Mouse (Mus musculus) lung, embryonic 16.5 days (tissue): ENCODE data around the gene Exosc10. TPM values are rescaled to one million over a fixed set of nuclear protein-coding genes. Genes with fewer than 3 reads are reported as not detected.
A peak's percentile ranks its signal among the peaks of the same experiment; 100 is the strongest.

Source experiments
- ATAC-seq: fragments of 200-750 bp; cut with Nextera tagmentation; 2 replicates; pipeline ENCODE4 v1.8.0; 2017; ENCODE audit warnings: low read depth, mild to moderate bottlenecking, moderate library complexity
- H3K27ac ChIP-seq: fragments of 300-500 bp; sonication (generic); 2 replicates; pipeline ENCODE4 v1.5.1; 2014; ENCODE audit warnings: mild to moderate bottlenecking, control low read depth, low read length
- H3K27me3 ChIP-seq: fragments of 300-500 bp; sonication (generic); 2 replicates; pipeline ENCODE4 v1.6.1; 2014; ENCODE audit warnings: low read depth, low read length, mixed read lengths; ENCODE audit not compliant: control insufficient read depth, insufficient read depth
- H3K36me3 ChIP-seq: fragments of 300-500 bp; sonication (generic); 2 replicates; pipeline ENCODE4 v1.6.1; 2014; ENCODE audit warnings: low read length; ENCODE audit not compliant: control insufficient read depth, insufficient read depth
- H3K4me1 ChIP-seq: fragments of 300-500 bp; sonication (generic); replicated peaks from 2 replicates; pipeline ENCODE4 v1.6.1; 2014; ENCODE audit warnings: low read length, mixed read lengths; ENCODE audit not compliant: control insufficient read depth, insufficient read depth
- H3K4me2 ChIP-seq: fragments of 300-500 bp; sonication (generic); 2 replicates; pipeline ENCODE4 v1.6.1; 2014; ENCODE audit warnings: low read depth, low read length, control low read depth
- H3K4me3 ChIP-seq: fragments of 300-500 bp; sonication (generic); 2 replicates; pipeline ENCODE4 v1.5.1; 2014; ENCODE audit warnings: mild to moderate bottlenecking, low read length, control low read depth
- H3K9ac ChIP-seq: fragments of 300-500 bp; sonication (generic); 2 replicates; pipeline ENCODE4 v1.6.1; 2014; ENCODE audit warnings: low read length, control low read depth
- H3K9me3 ChIP-seq: fragments of 300-500 bp; sonication (generic); 2 replicates; pipeline ENCODE4 v1.6.1; 2016; ENCODE audit warnings: low read length; ENCODE audit not compliant: control insufficient read depth
- WGBS: fragments of 180-500 bp; shearing (Covaris S2); extraction: QIAGEN DNeasy Blood & Tissue Kit; methylation state at CpG from one replicate; pipeline ENCODE4 v1.1.7; 2014; 5-methylcytosine and 5-hydroxymethylcytosine counted together
- polyA plus RNA-seq: library from polyadenylated mRNA; unstranded; fragments of >200 nt; fragmentation: Nextera tagmentation; extraction: Ambion mirVana; gene quantifications from 2 replicates; pipeline ENCODE4 v1.2.1, GENCODE M21; 2015

The Exosc10 gene
- polyA plus RNA-seq, 1 experiment from 2014 or later = 90.8 TPM

DNA sequence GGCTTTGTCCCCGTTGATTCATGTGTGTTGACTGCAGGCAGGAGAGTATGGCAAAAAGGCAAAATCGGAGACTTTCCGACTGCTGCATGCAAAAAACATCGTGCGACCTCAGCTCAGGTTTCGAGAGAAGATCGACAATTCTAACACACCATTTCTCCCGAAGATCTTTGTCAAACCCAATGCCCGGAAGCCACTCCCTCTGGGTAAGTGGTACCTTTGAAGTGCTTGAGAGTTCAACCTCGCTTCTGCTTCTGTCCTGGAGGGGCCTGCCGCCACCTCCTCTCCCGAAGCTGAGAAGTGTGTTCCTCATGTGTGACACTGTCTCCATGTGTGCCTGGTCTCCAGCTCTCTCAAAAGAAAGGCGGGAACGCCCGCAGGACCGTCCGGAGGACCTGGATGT, 4.4 kb downstream of the Exosc10 start:
- no peak overlapping the region for H3K4me3 ChIP-seq
- H3K27me3 ChIP-seq = no peaks in the 10 kb centered on the region
- 89% methylated on average over 17 of the region's 17 CpGs for WGBS
- H3K9ac ChIP-seq = no peak overlapping the region
- peaks cover 67% of the 10 kb centered on the region for H3K36me3 ChIP-seq
- H3K4me1 ChIP-seq = 0 out of 2 replicates have a peak, but pooled peaks cover 2% of the 10 kb centered on the region
- ATAC-seq = no peak
- H3K27ac ChIP-seq = no peak overlapping the region
- H3K9me3 ChIP-seq = no peaks in the 10 kb centered on the region
- no peak overlapping the region for H3K4me2 ChIP-seq

DNA sequence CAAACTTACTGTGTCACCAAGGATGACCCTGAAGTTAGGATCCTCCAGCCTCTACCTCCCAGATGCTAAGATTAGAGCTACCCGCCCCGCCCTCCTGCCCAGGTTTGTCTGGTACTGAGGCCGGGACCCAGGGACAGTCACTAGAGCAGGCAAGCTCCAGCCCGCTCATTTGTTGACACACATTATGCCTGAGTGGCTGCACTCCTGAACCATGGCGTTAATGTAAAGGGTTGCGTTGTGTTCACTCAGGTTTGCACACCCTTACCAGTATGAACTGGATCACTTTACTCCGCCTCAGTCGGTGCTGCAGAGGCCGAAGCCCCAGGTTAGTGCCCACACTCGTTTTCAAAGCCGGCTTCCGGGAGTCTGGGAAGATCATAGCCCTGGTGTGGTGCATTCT, 5.4 kb downstream of the Exosc10 start:
- Histone ChIP-seq H3K9ac (no peak overlapping the region), H3K27me3 (no peaks in the 10 kb centered on the region), H3K4me3 (no peak overlapping the region), H3K27ac (no peak overlapping the region), H3K9me3 (no peaks in the 10 kb centered on the region), H3K4me2 (no peak overlapping the region), H3K4me1 (0 out of 2 replicates have a peak, but pooled peaks cover 2% of the 10 kb centered on the region), H3K36me3 (peaks cover 76% of the 10 kb centered on the region)
- no peak for ATAC-seq
- WGBS = 91% methylated on average over 12 of the region's 12 CpGs

- 84% methylated on average over 10 of the region's 10 CpGs for WGBS
- H3K4me3 ChIP-seq = no peak overlapping the region
- no peak for ATAC-seq
These were observed 11.9 kb downstream of the Exosc10 start for GRCm38 (mm10) chr4:148570138-148570537.

DNA sequence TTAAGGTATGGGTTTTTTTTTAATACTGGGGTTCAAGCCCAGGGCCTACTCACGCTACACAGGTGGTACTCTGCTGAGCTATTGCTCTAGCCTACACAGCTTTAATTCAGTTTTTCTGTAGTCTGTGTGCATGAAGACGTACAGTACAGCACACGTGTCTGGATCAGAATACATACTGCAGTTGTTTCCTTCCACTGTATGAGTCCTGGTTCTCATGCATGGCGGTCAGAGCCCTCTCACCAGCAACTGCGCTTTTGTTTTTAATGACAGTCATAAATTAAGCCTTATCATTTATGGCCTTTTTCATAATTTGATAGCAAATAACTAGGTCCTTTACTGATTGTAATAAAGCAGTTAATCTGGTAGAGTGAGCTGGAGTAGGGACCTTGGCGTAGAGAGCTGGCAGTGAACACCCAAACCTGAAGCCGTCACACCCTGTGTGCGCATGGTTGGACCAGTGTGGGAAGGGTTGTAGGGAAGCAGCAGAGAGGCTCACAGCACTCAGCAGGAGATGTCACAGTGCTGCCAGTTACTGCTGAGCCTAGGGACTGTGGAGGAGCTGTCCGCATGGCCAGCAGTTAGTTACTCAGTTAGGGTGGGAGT, 12.6 kb downstream of the Exosc10 start:
- H3K27ac ChIP-seq = no peak overlapping the region
- no peak overlapping the region for H3K4me2 ChIP-seq
- no peak overlapping the region for H3K4me3 ChIP-seq
- no peak for ATAC-seq
- no peaks in the 10 kb centered on the region for H3K4me1 ChIP-seq
- no peaks in the 10 kb centered on the region for H3K27me3 ChIP-seq
- H3K9me3 ChIP-seq = no peaks in the 10 kb centered on the region
- no peak overlapping the region for H3K9ac ChIP-seq
- WGBS = 95% methylated on average over 9 of the region's 9 CpGs
- peaks cover 78% of the 10 kb centered on the region for H3K36me3 ChIP-seq

More at GRCm38 (mm10) chr4:148570138-148570537, 11.9 kb downstream of the Exosc10 start:
- Histone ChIP-seq H3K9me3 (no peaks in the 10 kb centered on the region), H3K4me2 (no peak overlapping the region), H3K9ac (no peak overlapping the region), H3K36me3 (peaks cover 76% of the 10 kb centered on the region), H3K27me3 (no peaks in the 10 kb centered on the region), H3K27ac (no peak overlapping the region), H3K4me1 (no peaks in the 10 kb centered on the region)

DNA sequence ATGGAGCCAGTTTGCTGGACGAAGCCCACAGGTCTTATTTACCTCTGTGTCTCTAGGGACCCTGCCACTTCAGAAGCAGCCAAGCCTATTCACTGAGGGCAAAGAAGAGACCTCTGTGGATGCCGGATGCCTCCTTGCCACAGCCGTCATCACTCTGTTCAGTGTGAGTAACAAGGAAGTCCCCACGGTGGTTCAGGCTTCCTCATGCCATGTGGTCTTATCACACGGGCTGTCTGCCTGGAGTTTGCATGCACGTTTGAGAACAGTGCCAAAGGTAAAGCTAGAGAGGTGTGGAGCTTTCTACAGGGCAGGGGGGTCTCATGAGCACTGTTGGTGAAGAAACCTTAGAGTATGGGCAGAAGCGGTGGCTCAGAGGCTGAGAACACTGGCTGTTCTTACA, 15.0 kb downstream of the Exosc10 start:
- Histone ChIP-seq H3K4me2 (no peak overlapping the region), H3K36me3 (peaks cover 70% of the 10 kb centered on the region), H3K27ac (no peak overlapping the region), H3K4me3 (no peak overlapping the region), H3K4me1 (no peaks in the 10 kb centered on the region), H3K9me3 (no peaks in the 10 kb centered on the region), H3K9ac (no peak overlapping the region), H3K27me3 (no peaks in the 10 kb centered on the region)
- WGBS = 88% methylated on average over 7 of the region's 7 CpGs
- no peak for ATAC-seq

GRCm38 (mm10) chr4:148580765-148581164, 22.5 kb downstream of the Exosc10 start:
- Histone ChIP-seq H3K4me2 (no peak overlapping the region), H3K27ac (no peak overlapping the region), H3K4me3 (no peak overlapping the region), H3K9ac (no peak overlapping the region), H3K9me3 (no peaks in the 10 kb centered on the region), H3K27me3 (no peaks in the 10 kb centered on the region), H3K36me3 (peaks cover 30% of the 10 kb centered on the region), H3K4me1 (no peaks in the 10 kb centered on the region)
- 88% methylated on average over 9 of the region's 9 CpGs for WGBS
- 0 out of 2 replicates have a peak, but pooled peaks have one; percentile 22 for ATAC-seq

GRCm38 (mm10) chr4:148581422-148581821, 23.2 kb downstream of the Exosc10 start:
- Histone ChIP-seq H3K27ac (no peak overlapping the region), H3K4me2 (no peak overlapping the region), H3K27me3 (no peaks in the 10 kb centered on the region), H3K9ac (no peak overlapping the region), H3K9me3 (no peaks in the 10 kb centered on the region), H3K36me3 (peaks cover 27% of the 10 kb centered on the region), H3K4me1 (no peaks in the 10 kb centered on the region), H3K4me3 (no peak overlapping the region)
- 79% methylated on average over 5 of the region's 5 CpGs for WGBS
- no peak for ATAC-seq

DNA sequence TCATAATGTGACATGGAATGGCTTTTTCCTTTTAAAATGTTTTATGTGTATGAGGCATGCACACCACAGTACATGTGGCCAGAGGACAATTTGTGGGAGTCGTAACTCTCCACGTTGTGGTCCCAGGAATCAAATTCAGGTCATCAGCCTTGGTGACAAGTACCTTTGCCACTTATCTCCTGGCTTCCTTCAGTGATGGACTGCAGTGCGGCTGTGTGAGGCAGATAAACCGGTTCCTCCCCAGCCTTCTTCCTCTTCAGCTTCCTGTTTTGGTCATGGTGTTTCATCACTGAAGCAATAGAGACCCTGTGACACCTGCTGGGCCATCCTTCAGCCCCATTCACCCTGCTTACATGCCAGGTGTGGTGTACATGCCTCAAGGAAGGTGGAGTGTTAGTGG, 25.0 kb downstream of the Exosc10 start:
- H3K4me1 ChIP-seq = no peaks in the 10 kb centered on the region
- H3K27ac ChIP-seq = no peak overlapping the region
- H3K4me3 ChIP-seq = no peak overlapping the region
- no peak for ATAC-seq
- H3K36me3 ChIP-seq = peaks cover 19% of the 10 kb centered on the region
- H3K4me2 ChIP-seq = no peak overlapping the region
- 60% methylated on average over 4 of the region's 4 CpGs for WGBS
- no peak overlapping the region for H3K9ac ChIP-seq
- H3K9me3 ChIP-seq = no peaks in the 10 kb centered on the region
- no peaks in the 10 kb centered on the region for H3K27me3 ChIP-seq

GRCm38 (mm10) chr4:148586648-148587047, 28.4 kb downstream of the Exosc10 start:
- no peak overlapping the region for H3K4me3 ChIP-seq
- no peak overlapping the region for H3K4me2 ChIP-seq
- WGBS = 59% methylated on average over 9 of the region's 9 CpGs
- no peaks in the 10 kb centered on the region for H3K27me3 ChIP-seq
- ATAC-seq = no peak
- H3K27ac ChIP-seq = no peak overlapping the region
- H3K9ac ChIP-seq = no peak overlapping the region
- H3K4me1 ChIP-seq = peaks cover 8% of the 10 kb centered on the region
- H3K9me3 ChIP-seq = no peaks in the 10 kb centered on the region
- no peaks in the 10 kb centered on the region for H3K36me3 ChIP-seq

- H3K4me3 ChIP-seq = no peak overlapping the region
- H3K27ac ChIP-seq = no peak overlapping the region
- no peak for ATAC-seq
- peaks cover 18% of the 10 kb centered on the region for H3K4me1 ChIP-seq
- H3K36me3 ChIP-seq = no peaks in the 10 kb centered on the region
- no peaks in the 10 kb centered on the region for H3K9me3 ChIP-seq
- WGBS = 65% methylated on average over 9 of the region's 9 CpGs
- no peak overlapping the region for H3K4me2 ChIP-seq
- no peak overlapping the region for H3K9ac ChIP-seq
- no peaks in the 10 kb centered on the region for H3K27me3 ChIP-seq
These were observed 30.6 kb downstream of the Exosc10 start for GRCm38 (mm10) chr4:148588793-148589192.
